Mouse (Mus musculus): Measurements from ENCODE around the gene Tlr7.
A peak's percentile ranks its signal among the peaks of the same experiment; 100 is the strongest.

Gene Tlr7

DNA sequence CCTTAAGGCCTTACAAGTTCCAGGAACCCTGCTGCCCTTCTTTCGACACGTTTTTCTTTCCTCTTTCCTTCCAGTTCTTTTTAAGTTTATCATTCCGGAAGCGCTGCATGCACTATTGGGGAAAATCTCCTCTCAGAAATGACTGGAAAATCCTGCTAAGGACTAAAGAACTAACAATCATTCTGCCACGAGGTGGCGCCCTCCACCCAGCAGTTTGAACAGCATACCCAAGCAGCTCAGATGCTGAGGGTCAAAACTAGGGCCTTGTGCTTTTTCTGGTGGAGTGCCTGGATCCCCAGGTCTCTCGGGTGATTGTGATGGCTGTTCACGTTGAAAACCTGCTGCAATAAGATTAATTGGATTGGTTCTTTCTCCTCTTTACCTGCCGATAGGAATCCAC is 53.4 kb downstream of the Tlr7 start:
- peak; percentile 33 for DNase-seq (ENCODE audit: low spot score)

DNA sequence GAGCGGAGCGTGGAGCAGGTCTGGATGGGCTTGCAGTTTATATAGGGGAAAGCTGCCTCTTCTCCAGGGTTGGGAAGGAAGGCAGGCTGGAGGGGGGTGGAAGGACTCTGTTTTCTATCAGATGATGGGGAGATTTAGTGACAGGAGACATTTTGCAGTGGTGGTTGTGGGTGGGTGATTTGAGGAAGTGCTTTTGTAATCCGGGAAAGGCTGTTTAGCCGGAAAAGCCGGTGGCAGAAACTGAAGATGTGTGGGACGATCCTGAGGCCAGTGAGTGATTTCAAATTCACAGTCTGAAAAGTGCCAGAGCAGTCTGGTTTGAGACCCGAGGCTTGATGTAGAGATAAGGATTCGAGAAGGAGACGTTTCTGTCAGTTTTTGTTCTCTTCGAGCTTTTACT is 53.8 kb downstream of the Tlr7 start:
- DNase-seq (ENCODE audit: low spot score) = no peak

DNA sequence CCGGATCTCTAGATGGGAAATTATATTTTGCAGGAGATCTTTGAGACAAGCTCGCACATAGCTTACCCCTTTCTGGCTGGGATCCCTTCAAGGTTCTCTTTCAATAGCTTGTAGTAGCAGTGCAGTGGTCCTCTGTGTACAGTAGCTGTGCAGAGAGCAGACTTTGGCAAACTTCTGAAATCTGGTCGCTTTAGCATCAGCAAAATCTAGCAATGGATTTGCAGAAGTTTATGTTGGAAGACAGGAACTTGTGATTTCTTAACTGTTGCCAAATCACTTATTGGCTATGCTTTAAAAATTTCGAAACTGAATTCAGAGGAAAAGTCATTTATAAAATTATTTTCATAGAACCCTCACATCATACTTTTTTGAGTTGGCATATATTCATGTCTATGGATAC is 66.3 kb downstream of the Tlr7 start, which contains the start of gene Tlr8:
Tlr8 (minus strand) TSS at position 244 of the 400 bp plus-strand sequence.
- no peak for DNase-seq (ENCODE audit: low spot score)

DNA sequence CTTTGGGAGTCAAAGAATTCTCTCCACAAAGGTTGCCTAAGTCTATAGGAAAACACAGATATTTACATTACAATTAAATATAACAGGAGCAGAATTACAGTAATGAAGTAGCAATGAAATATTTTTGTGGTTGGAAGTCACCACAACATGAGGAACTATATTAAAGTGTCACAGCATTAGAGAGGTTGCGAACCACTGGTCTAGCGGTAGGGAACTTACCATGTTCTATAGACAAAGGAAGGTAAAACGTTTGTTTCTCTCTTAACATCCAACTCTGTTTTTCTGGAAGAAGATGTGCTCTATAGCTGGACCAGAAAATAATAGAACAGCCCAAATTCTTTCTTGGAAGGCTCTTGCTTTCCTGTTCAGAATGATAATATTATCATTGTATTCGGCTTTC is 66.8 kb downstream of the Tlr7 start:
- DNase-seq (ENCODE audit: low spot score) = no peak
